Mouse (Mus musculus) ovary, postnatal 14 days (tissue): Measurements from ENCODE around the gene Pcyox1.

Source experiments
- DNase-seq: peaks from one replicate; pipeline ENCODE4 v3.0.0; 2022; ENCODE audit warnings: low spot score

Pcyox1 gene

DNA sequence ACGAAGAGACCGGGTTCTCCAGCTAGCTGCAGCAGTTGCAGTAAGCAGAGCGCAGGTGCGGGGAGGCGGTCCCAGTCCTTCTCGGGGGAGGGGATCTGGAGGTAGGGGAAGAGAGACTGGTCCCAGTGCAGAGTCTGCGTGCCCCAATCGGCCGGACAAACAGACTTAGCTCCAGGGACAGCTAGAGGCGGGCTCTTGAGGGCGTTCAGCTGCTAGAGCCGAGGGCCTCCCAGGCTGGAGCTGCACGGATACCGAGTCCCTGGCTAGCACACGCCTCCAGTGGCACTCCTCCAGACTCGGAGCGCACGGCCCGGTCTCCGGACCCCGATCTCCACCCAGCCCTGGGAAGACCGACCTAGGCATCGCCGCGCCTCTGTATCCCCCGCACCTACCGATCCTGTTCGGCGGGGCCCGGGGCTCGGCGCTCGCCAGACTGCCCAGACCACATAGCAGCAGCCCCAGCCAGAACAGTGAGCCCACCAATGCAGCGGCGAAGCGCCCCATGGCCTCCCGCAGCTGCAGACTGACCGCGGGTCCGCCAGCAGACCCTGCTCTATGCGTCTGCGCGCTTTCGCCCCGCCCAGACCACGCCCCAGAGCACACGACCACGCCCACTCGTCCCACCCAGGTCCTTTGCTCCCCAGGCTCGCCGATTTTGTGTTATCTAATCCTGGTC lies at the start of gene Pcyox1:
Pcyox1 (minus strand) TSS at position 574 of the 676 bp plus-strand sequence.
- peak; percentile 84 for DNase-seq

DNA sequence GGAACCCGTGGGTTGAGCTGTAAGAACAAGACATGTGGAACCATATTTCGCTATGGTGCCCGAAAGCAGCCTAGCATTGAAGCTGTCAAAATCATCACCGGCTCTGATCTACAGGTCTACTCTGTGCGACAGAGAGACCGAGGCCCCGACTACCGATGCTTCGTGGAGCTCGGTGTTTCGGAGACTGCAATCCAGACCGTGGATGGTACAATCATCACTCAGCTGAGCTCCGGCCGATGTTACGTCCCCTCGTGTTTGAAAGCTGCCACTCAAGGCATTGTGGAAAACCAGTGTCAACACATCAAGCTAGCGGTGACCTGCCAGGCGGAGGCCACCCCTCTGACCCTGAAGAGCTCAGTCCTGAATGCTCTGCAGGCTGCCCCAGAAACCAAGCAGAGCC lies 48.6 kb upstream of the Pcyox1 start:
- no peak for DNase-seq

GRCm38 (mm10) chr6:86441571-86441970 lies 44.6 kb upstream of the Pcyox1 start:
- DNase-seq, result no peak

DNA sequence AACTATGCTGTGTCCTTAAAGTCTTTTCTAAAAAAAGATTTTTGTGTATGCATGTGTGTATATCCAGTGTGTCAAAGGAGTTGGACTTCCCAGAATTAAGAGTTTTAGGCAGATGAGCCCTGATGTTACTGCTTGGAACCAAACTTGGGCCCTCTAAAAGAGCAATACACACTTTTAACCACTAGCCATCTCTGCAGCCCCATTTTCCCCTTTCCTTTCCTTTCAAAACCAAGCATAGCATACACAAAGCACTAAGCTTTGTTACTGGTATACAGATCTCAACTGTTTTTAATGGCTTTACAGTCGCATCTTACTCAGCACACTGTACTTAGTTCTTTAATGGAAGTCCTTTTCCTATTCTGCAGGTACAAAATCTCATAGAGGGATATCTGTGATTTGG lies 42.6 kb upstream of the Pcyox1 start:
- no peak for DNase-seq

DNA sequence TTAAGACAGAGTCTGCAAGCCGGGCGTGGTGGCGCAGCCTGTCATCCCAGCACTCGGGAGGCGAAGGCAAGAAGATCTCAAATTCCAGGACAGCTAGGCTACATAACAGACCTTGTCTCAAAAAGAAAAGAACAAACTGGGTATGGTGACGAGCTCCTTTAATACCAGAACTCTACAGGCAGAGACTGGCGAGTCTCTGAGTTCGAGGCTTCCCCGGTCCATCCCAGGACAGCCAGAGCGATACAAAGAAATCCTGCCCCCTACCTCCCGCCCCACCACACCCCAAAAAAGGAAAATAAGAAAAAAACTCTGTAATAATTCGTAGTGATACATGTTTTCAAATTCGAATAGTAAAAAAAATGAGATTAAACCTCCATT lies 42.2 kb upstream of the Pcyox1 start:
- no peak for DNase-seq

DNA sequence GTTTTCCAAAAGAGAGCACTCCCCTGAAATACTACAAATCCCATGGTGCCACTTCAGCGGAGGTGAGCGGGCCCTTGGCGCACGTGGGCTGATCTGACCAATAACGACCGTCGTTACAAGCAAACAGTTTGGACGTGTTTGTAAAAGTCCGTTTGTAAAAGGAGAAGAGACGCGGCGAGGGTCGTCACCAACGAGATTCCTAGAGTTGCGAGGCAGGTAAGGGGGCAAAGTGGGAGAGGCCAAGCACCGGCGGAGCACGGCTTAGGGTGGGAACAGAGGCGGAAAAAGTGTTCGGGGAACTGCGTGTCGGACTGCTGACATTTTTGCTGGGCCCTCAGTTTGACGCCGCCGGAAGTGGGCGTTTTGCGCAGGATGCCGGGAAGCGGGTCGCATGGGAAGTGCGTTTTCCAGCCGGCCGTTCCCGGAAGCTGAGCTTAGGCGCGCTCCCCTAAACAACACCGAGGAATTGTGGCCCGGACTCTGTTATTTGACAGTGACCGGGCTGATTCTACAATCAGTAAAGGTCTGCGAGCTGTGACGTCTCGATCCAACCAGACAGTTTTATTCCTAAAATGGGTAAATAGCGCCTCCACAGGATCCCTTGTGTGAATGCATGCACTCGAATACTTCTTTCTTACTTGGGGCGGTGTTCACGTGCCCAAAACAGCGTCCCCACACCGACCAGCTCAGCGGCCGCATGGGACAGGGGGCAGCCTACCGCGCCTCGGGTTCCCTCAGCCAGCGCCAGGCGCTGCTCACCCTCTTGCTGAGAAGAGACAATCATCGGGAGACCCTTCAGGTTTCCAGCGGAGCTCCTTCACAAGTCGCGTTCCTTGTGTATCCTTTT lies 41.5 kb upstream of the Pcyox1 start, which contains the start of gene C87436:
C87436 (plus strand) TSS at position 103 of the 847 bp plus-strand sequence.
- DNase-seq, result peak; percentile 92

DNA sequence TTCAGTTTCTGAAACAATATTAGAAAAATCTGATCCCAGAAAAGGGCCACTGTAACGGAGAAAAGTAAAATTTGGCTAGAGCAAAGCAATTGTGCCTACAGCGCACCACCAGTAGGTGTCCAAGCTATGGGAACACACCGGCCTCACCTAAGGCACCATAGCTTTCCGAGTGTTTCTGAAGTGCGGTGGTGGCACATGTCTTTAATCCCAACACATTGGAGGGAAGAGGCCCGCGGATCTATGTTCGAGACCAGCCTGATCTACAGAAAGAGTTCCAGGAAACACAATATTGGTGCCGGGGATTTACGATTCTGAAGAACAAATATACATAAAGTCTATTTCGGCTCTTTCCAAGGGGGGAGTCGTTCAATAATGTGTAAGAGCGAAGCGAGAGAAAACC lies 40.8 kb upstream of the Pcyox1 start:
- peak; percentile 38 for DNase-seq

GRCm38 (mm10) chr6:86433696-86434095 lies 36.7 kb upstream of the Pcyox1 start:
- DNase-seq, result no peak

- DNase-seq, result no peak
Observed at GRCm38 (mm10) chr6:86431531-86431930, 34.6 kb upstream of the Pcyox1 start.

- no peak for DNase-seq
Observed at GRCm38 (mm10) chr6:86426358-86426757, 29.4 kb upstream of the Pcyox1 start, which contains the start of gene Gm44790. TSS of gene Gm44790 (plus strand) at chr6:86426658.

GRCm38 (mm10) chr6:86420491-86420890 lies 23.5 kb upstream of the Pcyox1 start:
- DNase-seq, result no peak

GRCm38 (mm10) chr6:86419239-86419638 lies 22.3 kb upstream of the Pcyox1 start:
- no peak for DNase-seq

GRCm38 (mm10) chr6:86418711-86419110 lies 21.8 kb upstream of the Pcyox1 start:
- no peak for DNase-seq

GRCm38 (mm10) chr6:86406306-86406705 lies 9.4 kb upstream of the Pcyox1 start:
- no peak for DNase-seq

- DNase-seq, result no peak
Observed at GRCm38 (mm10) chr6:86404996-86405395, 8.0 kb upstream of the Pcyox1 start.

- DNase-seq, result peak; percentile 93
Observed at GRCm38 (mm10) chr6:86404100-86404861, 7.3 kb upstream of the Pcyox1 start, which contains the start of gene Tia1. TSS of gene Tia1 (plus strand) at chr6:86404219.

DNA sequence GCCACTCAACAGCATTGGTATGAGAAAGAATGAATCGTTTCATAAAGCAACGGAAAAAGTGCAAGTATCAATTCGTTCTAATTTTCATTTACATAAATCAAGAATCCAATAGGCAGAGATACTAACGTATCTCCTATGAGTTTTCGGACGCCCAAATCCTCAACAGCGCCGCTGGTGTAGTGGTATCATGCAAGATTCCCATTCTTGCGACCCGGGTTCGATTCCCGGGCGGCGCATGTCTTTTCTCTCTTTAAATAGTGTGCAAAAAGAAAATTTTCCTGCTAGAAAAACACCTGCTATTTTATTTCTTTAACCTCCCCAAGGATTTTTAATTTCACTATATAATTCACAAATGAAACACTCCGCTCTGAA lies 6.8 kb upstream of the Pcyox1 start:
- DNase-seq, result peak; percentile 86

GRCm38 (mm10) chr6:86402681-86403607 lies 6.0 kb upstream of the Pcyox1 start:
- DNase-seq, result no peak

DNA sequence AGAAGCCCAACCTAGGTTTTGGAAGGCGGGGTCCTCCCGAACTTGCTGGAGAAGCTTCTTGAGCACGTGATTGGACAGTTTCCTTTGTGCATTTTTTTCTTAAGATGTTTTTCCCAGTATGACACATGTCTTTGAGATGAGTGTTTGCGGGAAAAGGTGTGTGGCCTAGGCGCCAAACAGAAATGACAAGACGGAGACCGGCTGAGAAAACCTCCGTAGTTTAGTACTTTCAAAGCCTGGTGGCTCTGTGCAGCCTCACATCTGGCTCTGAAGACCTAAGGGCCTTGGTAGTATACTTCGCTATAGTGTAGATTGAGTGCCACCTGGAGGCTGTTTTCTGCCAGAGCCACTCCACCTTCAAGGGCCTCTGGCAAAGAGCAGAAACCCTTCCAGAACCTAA lies 4.0 kb upstream of the Pcyox1 start:
- DNase-seq, result peak; percentile 60

DNA sequence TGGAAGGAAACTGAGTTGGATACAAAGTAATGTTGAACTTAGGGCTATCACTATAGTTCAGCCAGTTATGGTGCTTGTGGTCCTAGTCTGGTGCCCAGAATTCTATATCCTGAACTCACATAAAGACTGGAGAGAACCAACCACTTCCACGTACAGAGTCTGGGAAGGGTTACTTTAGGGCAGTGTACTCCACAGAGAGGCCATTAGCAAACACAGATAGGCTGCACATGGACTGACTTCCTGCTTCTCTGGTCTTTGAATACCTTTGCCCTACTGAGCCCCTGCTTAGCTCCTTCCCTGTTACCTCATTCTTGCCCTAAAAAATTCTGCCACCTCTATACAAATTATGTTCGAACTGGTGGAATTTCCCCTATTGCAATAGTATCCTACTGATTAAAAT lies 3.0 kb upstream of the Pcyox1 start:
- DNase-seq, result no peak

- no peak for DNase-seq
Observed at GRCm38 (mm10) chr6:86398986-86399385, 2.0 kb upstream of the Pcyox1 start.
